22 mouse cellular contexts compared by ENCODE assay signal in genomic region chr19:26727796-26728195, GRCm38 (mm10).
DNase-seq lines count a peak whose midpoint lies in the region; ATAC-seq and TF ChIP-seq lines count a peak whose summit lies in the region.
"Had no signal": no experiment of that assay in that cellular context is flagged by ENCODE, and none has a peak within 500 bp of the region (broad histone marks: within the 10 kb centered on the region; RNA-seq: fewer than 3 reads in every experiment).

No protein-coding gene starts in this region.

- WGBS in cerebellum, adult 2 months = 52% methylated on average over 9 of the region's 9 CpGs
- WGBS in lung, embryonic 14.5 days = 36% methylated on average over 9 of the region's 9 CpGs
- WGBS in lung, adult 2 months = 46% methylated on average over 9 of the region's 9 CpGs

- 0 out of 2 replicates have a peak, but pooled peaks cover 4% of the 10 kb centered on the region for H3K36me3 ChIP-seq in lung, embryonic 14.5 days (ENCODE audit: insufficient read depth)
- H3K36me3 ChIP-seq: forebrain, embryonic 10.5 days; hindbrain, embryonic 15.5 days; midbrain, embryonic 15.5 days; neural tube, embryonic 13.5 days had no signal

- no peak for TF ChIP-seq CTCF in cerebellum, adult 2 months (IDR thresholded peaks at IDR 0.05; ENCODE audit: borderline replicate concordance, insufficient read depth, low read depth, low read length)
- no peak for TF ChIP-seq CTCF in lung, embryonic 14.5 days (IDR thresholded peaks at IDR 0.05; ENCODE audit: low read depth)
- TF ChIP-seq CTCF in lung, adult 2 months (IDR thresholded peaks at IDR 0.05; ENCODE audit: insufficient read depth, low read length) = no peak

- no peak overlapping the region for H3K4me3 ChIP-seq in cerebellum, adult 2 months (replicated peaks; ENCODE audit: insufficient read depth, low read depth, low read length)
- H3K4me3 ChIP-seq in lung, embryonic 14.5 days (ENCODE audit: low read depth, low read length) = no peak overlapping the region
- no peak overlapping the region for H3K4me3 ChIP-seq in lung, adult 2 months (replicated peaks; ENCODE audit: extremely low read depth, low read depth, low read length)
- H3K4me3 ChIP-seq: forebrain, embryonic 10.5 days; hindbrain, embryonic 15.5 days; midbrain, embryonic 15.5 days; myocyte; neural tube, embryonic 13.5 days had no signal

- ATAC-seq in lung, embryonic 14.5 days (ENCODE audit: insufficient read depth) = peak; percentile 72
- ATAC-seq in megakaryocyte, adult 5-6 weeks (ENCODE audit: poor library complexity, severe bottlenecking) = no peak
- ATAC-seq: activated CD4-positive, CD25-positive, alpha-beta regulatory T cell, adult 4 months; forebrain, embryonic 16.5 days; midbrain, embryonic 15.5 days had no signal

- intact Hi-C loops in left cerebral cortex, postnatal 36 days (cut with DNase I) = no loop called here

- no peaks in the 10 kb centered on the region for H3K9me3 ChIP-seq in lung, embryonic 14.5 days (ENCODE audit: low read depth, low read length)
- H3K9me3 ChIP-seq: forebrain, embryonic 10.5 days; hindbrain, embryonic 15.5 days; midbrain, embryonic 15.5 days; neural tube, embryonic 13.5 days had no signal

- H3K9ac ChIP-seq in lung, embryonic 14.5 days = no peak overlapping the region
- H3K9ac ChIP-seq: hindbrain, embryonic 15.5 days; midbrain, embryonic 15.5 days; neural tube, embryonic 13.5 days had no signal

- peaks cover 24% of the 10 kb centered on the region for H3K4me1 ChIP-seq in cerebellum, adult 2 months (ENCODE audit: control insufficient read depth, insufficient read depth, low read length)
- no peaks in the 10 kb centered on the region for H3K4me1 ChIP-seq in lung, embryonic 14.5 days (ENCODE audit: insufficient read depth)
- peaks cover 4% of the 10 kb centered on the region for H3K4me1 ChIP-seq in lung, adult 2 months (ENCODE audit: control insufficient read depth, insufficient read depth, low read length)
- H3K4me1 ChIP-seq: midbrain, embryonic 15.5 days had no signal

- no peaks in the 10 kb centered on the region for H3K27me3 ChIP-seq in cerebellum, adult 2 months (ENCODE audit: control insufficient read depth, insufficient read depth, low read length)
- no peaks in the 10 kb centered on the region for H3K27me3 ChIP-seq in lung, embryonic 14.5 days (ENCODE audit: insufficient read depth, low read length)
- H3K27me3 ChIP-seq: hindbrain, embryonic 15.5 days; midbrain, embryonic 15.5 days; neural tube, embryonic 13.5 days had no signal

- no peak overlapping the region for H3K4me2 ChIP-seq in lung, embryonic 14.5 days
- H3K4me2 ChIP-seq: hindbrain, embryonic 15.5 days; midbrain, embryonic 15.5 days; neural tube, embryonic 13.5 days had no signal

- DNase-seq in cerebellum, adult 9-11 months = peak; percentile 16
- DNase-seq in cerebellum, adult 2 months = no peak
- peak; percentile 77 for DNase-seq in lung, embryonic 14.5 days
- no peak for DNase-seq in lung, adult 2 months
- peak; percentile 78 for DNase-seq in lung, postnatal 10 days
- no peak for DNase-seq in left cerebral cortex, postnatal 36 days (ENCODE audit: low spot score in 2 of 2)
- DNase-seq: adrenal gland, adult 8-10 months; cerebellum, adult 11-12 months; cerebellum, postnatal 25 days; gastrocnemius, postnatal 14 days; kidney, adult 2 months; right cerebral cortex, adult 18-20 months; thymus, postnatal 14 days had no signal

- H3K27ac ChIP-seq in cerebellum, adult 2 months (ENCODE audit: insufficient read depth, low read length) = no peak overlapping the region
- no peak overlapping the region for H3K27ac ChIP-seq in lung, embryonic 14.5 days (ENCODE audit: low read depth)
- H3K27ac ChIP-seq: forebrain, embryonic 10.5 days; hindbrain, embryonic 15.5 days; kidney, postnatal 0 days; midbrain, embryonic 15.5 days; neural tube, embryonic 13.5 days had no signal

- TF ChIP-seq POLR2A in cerebellum, adult 2 months (IDR thresholded peaks at IDR 0.05; ENCODE audit: borderline replicate concordance, insufficient read depth, low read length) = no peak
- TF ChIP-seq POLR2A in lung, adult 2 months (IDR thresholded peaks at IDR 0.05; ENCODE audit: borderline replicate concordance, extremely low read depth, low read depth, low read length) = no peak

Comparison
In these comparisons a context has a peak if more than half of its experiments do, and no peak if none do; other contexts are left out.
1. DNase-seq: peak in cerebellum, adult 9-11 months (single experiment), lung, embryonic 14.5 days (single experiment) and lung, postnatal 10 days (single experiment); none in cerebellum, adult 2 months (0 of 2), lung, adult 2 months (single experiment) and left cerebral cortex, postnatal 36 days (0 of 2).